Comparison of ENCODE assay signal across 15 mouse cellular contexts in the genomic region with DNA sequence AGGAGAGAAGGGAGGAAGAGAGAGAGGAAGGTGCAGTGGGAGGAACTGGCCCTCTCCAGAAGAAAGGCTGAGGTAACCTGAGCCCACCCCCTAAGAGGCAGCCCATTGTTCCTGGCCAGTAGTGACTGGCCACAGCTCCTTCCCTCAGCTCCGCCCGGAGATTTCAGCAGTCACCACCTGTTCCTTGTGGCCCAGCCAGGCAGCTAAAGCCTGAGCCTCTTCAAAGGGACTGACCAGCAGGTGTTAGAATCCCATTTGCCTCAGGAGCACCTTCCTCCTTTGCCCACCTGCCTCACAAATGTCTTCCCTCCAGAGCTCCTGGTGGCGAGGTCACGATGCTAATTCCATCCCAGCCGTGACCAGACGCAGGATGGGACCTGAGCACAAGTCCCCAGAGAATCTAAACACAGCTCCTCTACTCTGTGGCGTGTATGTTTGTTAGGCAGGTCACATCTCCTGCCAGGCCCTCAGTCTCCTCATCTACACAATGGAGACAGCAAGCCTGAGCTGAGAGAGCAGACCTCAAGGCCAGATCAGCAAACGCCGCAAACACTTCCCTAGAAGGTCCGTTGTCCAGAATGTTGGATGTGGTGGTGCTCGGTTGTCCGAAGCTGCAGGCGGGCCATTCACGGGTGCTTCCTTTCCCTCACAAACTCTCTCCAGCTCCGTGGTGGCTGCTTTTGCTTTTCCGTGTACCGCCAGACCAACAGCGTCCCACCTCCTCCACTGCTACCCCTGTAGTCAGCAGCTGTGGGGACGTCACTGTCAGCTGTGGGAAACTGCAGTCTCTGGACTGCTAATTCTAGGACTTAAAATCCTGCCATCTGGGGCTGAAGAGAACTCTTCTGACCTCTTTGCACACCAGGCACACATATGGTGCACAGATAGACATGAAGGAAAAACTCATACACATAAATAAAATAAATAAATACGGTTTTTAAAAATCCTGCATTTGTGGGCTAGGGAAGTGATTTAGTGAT.
DNase-seq lines count a peak whose midpoint lies in the region; ATAC-seq and TF ChIP-seq lines count a peak whose summit lies in the region.
"Had no signal": no experiment of that assay in that cellular context is flagged by ENCODE, and none has a peak within 500 bp of the region (broad histone marks: within the 10 kb centered on the region; RNA-seq: fewer than 3 reads in every experiment).

No protein-coding gene starts in this region.

- no peaks in the 10 kb centered on the region for H3K27me3 ChIP-seq in forebrain, embryonic 10.5 days (ENCODE audit: poor library complexity, severe bottlenecking)
- H3K27me3 ChIP-seq in forebrain, embryonic 15.5 days, result no peaks in the 10 kb centered on the region
- H3K27me3 ChIP-seq in midbrain, embryonic 10.5 days (ENCODE audit: low read depth, poor library complexity, severe bottlenecking), result peaks cover 24% of the 10 kb centered on the region
- no peaks in the 10 kb centered on the region for H3K27me3 ChIP-seq in midbrain, embryonic 14.5 days (ENCODE audit: control insufficient read depth, insufficient read depth, low read length)
- peaks cover 25% of the 10 kb centered on the region; the same call in 1 of the 2 replicates for H3K27me3 ChIP-seq in embryonic facial prominence, embryonic 10.5 days (replicated peaks; ENCODE audit: low read depth, poor library complexity, severe bottlenecking)
- no peaks in the 10 kb centered on the region for H3K27me3 ChIP-seq in limb, embryonic 14.5 days (ENCODE audit: control insufficient read depth, insufficient read depth, low read length)
- no peaks in the 10 kb centered on the region for H3K27me3 ChIP-seq in forebrain, postnatal 0 days (ENCODE audit: insufficient read depth, low read length)
- H3K27me3 ChIP-seq: hindbrain, embryonic 15.5 days had no signal

- H3K4me1 ChIP-seq in forebrain, embryonic 10.5 days, result peaks cover 40% of the 10 kb centered on the region
- H3K4me1 ChIP-seq in forebrain, embryonic 15.5 days, result peaks cover 13% of the 10 kb centered on the region
- H3K4me1 ChIP-seq in midbrain, embryonic 10.5 days, result peaks cover 33% of the 10 kb centered on the region
- peaks cover 12% of the 10 kb centered on the region for H3K4me1 ChIP-seq in midbrain, embryonic 14.5 days (ENCODE audit: control insufficient read depth, insufficient read depth, low read length)
- H3K4me1 ChIP-seq in embryonic facial prominence, embryonic 10.5 days, result peaks cover 34% of the 10 kb centered on the region
- peaks cover 16% of the 10 kb centered on the region for H3K4me1 ChIP-seq in limb, embryonic 14.5 days (ENCODE audit: control insufficient read depth, insufficient read depth, low read length)
- no peaks in the 10 kb centered on the region; the same call in none of the 2 replicates for H3K4me1 ChIP-seq in forebrain, postnatal 0 days (ENCODE audit: insufficient read depth)

- no peak overlapping the region for H3K4me3 ChIP-seq in forebrain, embryonic 10.5 days
- H3K4me3 ChIP-seq in forebrain, embryonic 15.5 days, result no peak overlapping the region
- no peak overlapping the region for H3K4me3 ChIP-seq in midbrain, embryonic 10.5 days
- no peak overlapping the region for H3K4me3 ChIP-seq in midbrain, embryonic 14.5 days (replicated peaks; ENCODE audit: low read depth, low read length)
- no peak overlapping the region for H3K4me3 ChIP-seq in embryonic facial prominence, embryonic 10.5 days
- H3K4me3 ChIP-seq in limb, embryonic 14.5 days (replicated peaks; ENCODE audit: low read length), result no peak overlapping the region
- no peak overlapping the region for H3K4me3 ChIP-seq in forebrain, postnatal 0 days (ENCODE audit: low read depth, low read length)
- H3K4me3 ChIP-seq: erythroblast, embryonic 14.5 days; hindbrain, embryonic 15.5 days had no signal

- no peak for ATAC-seq in forebrain, embryonic 15.5 days (replicated peaks)
- ATAC-seq in midbrain, embryonic 14.5 days (ENCODE audit: low FRiP score, low TSS enrichment), result no peak
- peak; percentile 45; the same call in 1 of the 2 replicates for ATAC-seq in limb, embryonic 14.5 days (ENCODE audit: low FRiP score, low read depth)
- no peak for ATAC-seq in megakaryocyte-erythroid progenitor cell, adult 5-6 weeks (replicated peaks; ENCODE audit: low FRiP score, low TSS enrichment, poor library complexity, severe bottlenecking)
- ATAC-seq in forebrain, postnatal 0 days, result no peak
- ATAC-seq: lung, postnatal 0 days; midbrain, embryonic 16.5 days had no signal

- peak; percentile 39 for DNase-seq in forebrain, embryonic 10.5 days (ENCODE audit: extremely low spot score, low spot score)
- DNase-seq in midbrain, embryonic 10.5 days (ENCODE audit: low spot score), result peak; percentile 19
- no peak for DNase-seq in midbrain, embryonic 14.5 days
- DNase-seq in embryonic facial prominence, embryonic 10.5 days (ENCODE audit: low spot score), result peak; percentile 40
- peak; percentile 13 for DNase-seq in limb, embryonic 14.5 days (ENCODE audit: low spot score)
- DNase-seq in forebrain, postnatal 0 days, result no peak
- DNase-seq: cerebellum, postnatal 10 days; liver; right cerebral cortex, postnatal 25 days had no signal

- H3K4me2 ChIP-seq in forebrain, embryonic 15.5 days (replicated peaks), result no peak overlapping the region
- no peak overlapping the region for H3K4me2 ChIP-seq in midbrain, embryonic 14.5 days (ENCODE audit: low read length)
- peak overlapping the region; percentile 5; the same call in 1 of the 2 replicates for H3K4me2 ChIP-seq in limb, embryonic 14.5 days (replicated peaks; ENCODE audit: low read depth, low read length, severe bottlenecking)
- no peak overlapping the region for H3K4me2 ChIP-seq in forebrain, postnatal 0 days (ENCODE audit: low read depth)
- H3K4me2 ChIP-seq: hindbrain, embryonic 15.5 days had no signal

- no peak for TF ChIP-seq POLR2A in limb, embryonic 14.5 days (IDR thresholded peaks at IDR 0.05; ENCODE audit: borderline replicate concordance, extremely low read depth, insufficient read depth, insufficient read length)

- no peak for TF ChIP-seq CTCF in forebrain, postnatal 0 days (IDR thresholded peaks at IDR 0.05; ENCODE audit: low read depth)

- no peaks in the 10 kb centered on the region for H3K36me3 ChIP-seq in forebrain, embryonic 10.5 days (replicated peaks)
- H3K36me3 ChIP-seq in forebrain, embryonic 15.5 days, result no peaks in the 10 kb centered on the region
- no peaks in the 10 kb centered on the region for H3K36me3 ChIP-seq in midbrain, embryonic 10.5 days
- H3K36me3 ChIP-seq in midbrain, embryonic 14.5 days (ENCODE audit: control insufficient read depth, insufficient read depth, low read length), result no peaks in the 10 kb centered on the region
- no peaks in the 10 kb centered on the region for H3K36me3 ChIP-seq in embryonic facial prominence, embryonic 10.5 days (replicated peaks)
- no peaks in the 10 kb centered on the region for H3K36me3 ChIP-seq in limb, embryonic 14.5 days (ENCODE audit: control insufficient read depth, insufficient read depth, low read length)
- H3K36me3 ChIP-seq in forebrain, postnatal 0 days (ENCODE audit: insufficient read depth), result no peaks in the 10 kb centered on the region
- H3K36me3 ChIP-seq: hindbrain, embryonic 15.5 days had no signal

- H3K9ac ChIP-seq in forebrain, embryonic 15.5 days (replicated peaks), result no peak overlapping the region
- no peak overlapping the region for H3K9ac ChIP-seq in midbrain, embryonic 14.5 days (replicated peaks; ENCODE audit: low read length)
- H3K9ac ChIP-seq in limb, embryonic 14.5 days (ENCODE audit: low read depth, low read length, severe bottlenecking), result peak overlapping the region; percentile 22; the same call in 1 of the 2 replicates
- no peak overlapping the region for H3K9ac ChIP-seq in forebrain, postnatal 0 days
- H3K9ac ChIP-seq: hindbrain, embryonic 15.5 days had no signal

- peak overlapping the region; percentile 79 for H3K27ac ChIP-seq in forebrain, embryonic 10.5 days
- no peak overlapping the region for H3K27ac ChIP-seq in forebrain, embryonic 15.5 days (replicated peaks)
- H3K27ac ChIP-seq in midbrain, embryonic 10.5 days (replicated peaks), result peak overlapping the region; percentile 74
- H3K27ac ChIP-seq in midbrain, embryonic 14.5 days (replicated peaks; ENCODE audit: low read depth, low read length), result no peak overlapping the region
- peak overlapping the region; percentile 58 for H3K27ac ChIP-seq in embryonic facial prominence, embryonic 10.5 days (replicated peaks)
- H3K27ac ChIP-seq in limb, embryonic 14.5 days (replicated peaks; ENCODE audit: low read depth, low read length), result no peak overlapping the region
- no peak overlapping the region for H3K27ac ChIP-seq in forebrain, postnatal 0 days (ENCODE audit: low read depth, low read length)
- H3K27ac ChIP-seq: hindbrain, embryonic 15.5 days had no signal

- H3K9me3 ChIP-seq in forebrain, embryonic 10.5 days, result 0 out of 2 replicates have a peak, but pooled peaks cover 3% of the 10 kb centered on the region
- H3K9me3 ChIP-seq in forebrain, embryonic 15.5 days, result no peaks in the 10 kb centered on the region
- no peaks in the 10 kb centered on the region for H3K9me3 ChIP-seq in midbrain, embryonic 10.5 days (replicated peaks)
- H3K9me3 ChIP-seq in midbrain, embryonic 14.5 days (ENCODE audit: control insufficient read depth, low read length), result no peaks in the 10 kb centered on the region
- no peaks in the 10 kb centered on the region for H3K9me3 ChIP-seq in embryonic facial prominence, embryonic 10.5 days
- H3K9me3 ChIP-seq in limb, embryonic 14.5 days (ENCODE audit: control insufficient read depth, low read length), result no peaks in the 10 kb centered on the region
- no peaks in the 10 kb centered on the region for H3K9me3 ChIP-seq in forebrain, postnatal 0 days (ENCODE audit: low read length)
- H3K9me3 ChIP-seq: hindbrain, embryonic 15.5 days had no signal

- WGBS in forebrain, embryonic 10.5 days, result 37% methylated on average over 20 of the region's 20 CpGs
- 49% methylated on average over 20 of the region's 20 CpGs for WGBS in forebrain, embryonic 15.5 days
- 45% methylated on average over 20 of the region's 20 CpGs for WGBS in midbrain, embryonic 10.5 days
- 42% methylated on average over 20 of the region's 20 CpGs for WGBS in midbrain, embryonic 14.5 days
- 38% methylated on average over 20 of the region's 20 CpGs for WGBS in embryonic facial prominence, embryonic 10.5 days
- WGBS in limb, embryonic 14.5 days, result 30% methylated on average over 20 of the region's 20 CpGs
- 51% methylated on average over 20 of the region's 20 CpGs for WGBS in forebrain, postnatal 0 days

Comparison
In these comparisons a context has a peak if more than half of its experiments do, and no peak if none do; other contexts are left out.
1. DNase-seq: peak in forebrain, embryonic 10.5 days (single experiment), midbrain, embryonic 10.5 days (single experiment), embryonic facial prominence, embryonic 10.5 days (single experiment) and limb, embryonic 14.5 days (single experiment); none in midbrain, embryonic 14.5 days (single experiment) and forebrain, postnatal 0 days (single experiment).
2. H3K27ac ChIP-seq: peak in forebrain, embryonic 10.5 days (single experiment), midbrain, embryonic 10.5 days (single experiment) and embryonic facial prominence, embryonic 10.5 days (single experiment); none in forebrain, embryonic 15.5 days (single experiment), midbrain, embryonic 14.5 days (single experiment), limb, embryonic 14.5 days (single experiment) and forebrain, postnatal 0 days (single experiment).